Mouse (Mus musculus) C2C12 (cell line): ENCODE measurements around the gene Tbc1d22a. TPM values are rescaled to one million over a fixed set of nuclear protein-coding genes. Genes with fewer than 3 reads are reported as not detected.

ENCODE experiments used
- H3K27me3 ChIP-seq: one replicate; pipeline ENCODE4 v1.6.1; 2011; ENCODE audit not compliant: control insufficient read depth, insufficient read depth, insufficient read length
- H3K36me3 ChIP-seq: one replicate; pipeline ENCODE4 v1.6.1; 2011; ENCODE audit not compliant: control insufficient read depth, insufficient read depth
- H3K4me3 ChIP-seq: one replicate; pipeline ENCODE4 v1.5.1; 2011; ENCODE audit warnings: mild to moderate bottlenecking, control low read depth; ENCODE audit not compliant: poor library complexity, insufficient read depth, severe bottlenecking
- H3K79me2 ChIP-seq: one replicate; pipeline ENCODE4 v1.6.1; 2011; ENCODE audit not compliant: control insufficient read depth, insufficient read depth
- H3K79me3 ChIP-seq: one replicate; pipeline ENCODE4 v1.6.1; 2011; ENCODE audit warnings: low read depth, control low read depth
- H3ac ChIP-seq: one replicate; pipeline ENCODE3; 2011; ENCODE audit warnings: low read depth; ENCODE audit not compliant: control insufficient read depth, insufficient read length
- CEBPB ChIP-seq: IDR thresholded peaks from one replicate; pipeline ENCODE4 v1.6.1; 2011; ENCODE audit warnings: low read depth, mild to moderate bottlenecking, control low read depth, moderate library complexity
- CTCF ChIP-seq: IDR thresholded peaks from one replicate; pipeline ENCODE4 v1.5.1; 2011; ENCODE audit not compliant: control insufficient read depth, insufficient read depth, insufficient read length
- FOSL1 ChIP-seq: IDR thresholded peaks from one replicate; pipeline ENCODE4 v1.8.0; 2011; ENCODE audit warnings: mild to moderate bottlenecking, low read length; ENCODE audit not compliant: poor library complexity, insufficient read depth, severe bottlenecking
- MAX ChIP-seq: IDR thresholded peaks from one replicate; pipeline ENCODE4 v1.6.1; 2011; ENCODE audit warnings: mild to moderate bottlenecking, control low read depth
- MYOD1 ChIP-seq: IDR thresholded peaks from one replicate; pipeline ENCODE4 v1.6.1; 2011; ENCODE audit warnings: low read depth; ENCODE audit not compliant: control insufficient read depth, insufficient read length
- MYOG ChIP-seq: IDR thresholded peaks from one replicate; pipeline ENCODE4 v1.6.1; 2011; ENCODE audit not compliant: control insufficient read depth, insufficient read length; ENCODE audit errors: extremely low read depth
- USF1 ChIP-seq: IDR thresholded peaks from one replicate; pipeline ENCODE4 v1.6.1; 2011; ENCODE audit warnings: low read depth, mild to moderate bottlenecking, control low read depth, moderate library complexity
- polyA plus RNA-seq: library from polyadenylated mRNA; unstranded; fragments of >200 nt; fragmentation: generic; extraction: Trizol; gene quantifications from one replicate; pipeline ENCODE4 v1.2.1, GENCODE M21; 2012; ENCODE audit warnings: missing spikeins

Gene Tbc1d22a
- polyA plus RNA-seq, 1 experiment: 19.7 TPM

GRCm38 (mm10) chr15:86234001-86234400 is 19.7 kb downstream of the Tbc1d22a start:
- Histone ChIP-seq H3K27me3 (no peaks in the 10 kb centered on the region), H3K4me3 (no peak overlapping the region), H3K36me3 (no peaks in the 10 kb centered on the region), H3K79me3 (no peaks in the 10 kb centered on the region), H3K79me2 (no peaks in the 10 kb centered on the region), H3ac (no peak overlapping the region)
- no peak for TF ChIP-seq MYOG
- no peak for TF ChIP-seq MAX
- TF ChIP-seq MYOD1: no peak
- no peak for TF ChIP-seq CTCF
- TF ChIP-seq FOSL1: no peak
- no peak for TF ChIP-seq USF1
- no peak for TF ChIP-seq CEBPB

DNA sequence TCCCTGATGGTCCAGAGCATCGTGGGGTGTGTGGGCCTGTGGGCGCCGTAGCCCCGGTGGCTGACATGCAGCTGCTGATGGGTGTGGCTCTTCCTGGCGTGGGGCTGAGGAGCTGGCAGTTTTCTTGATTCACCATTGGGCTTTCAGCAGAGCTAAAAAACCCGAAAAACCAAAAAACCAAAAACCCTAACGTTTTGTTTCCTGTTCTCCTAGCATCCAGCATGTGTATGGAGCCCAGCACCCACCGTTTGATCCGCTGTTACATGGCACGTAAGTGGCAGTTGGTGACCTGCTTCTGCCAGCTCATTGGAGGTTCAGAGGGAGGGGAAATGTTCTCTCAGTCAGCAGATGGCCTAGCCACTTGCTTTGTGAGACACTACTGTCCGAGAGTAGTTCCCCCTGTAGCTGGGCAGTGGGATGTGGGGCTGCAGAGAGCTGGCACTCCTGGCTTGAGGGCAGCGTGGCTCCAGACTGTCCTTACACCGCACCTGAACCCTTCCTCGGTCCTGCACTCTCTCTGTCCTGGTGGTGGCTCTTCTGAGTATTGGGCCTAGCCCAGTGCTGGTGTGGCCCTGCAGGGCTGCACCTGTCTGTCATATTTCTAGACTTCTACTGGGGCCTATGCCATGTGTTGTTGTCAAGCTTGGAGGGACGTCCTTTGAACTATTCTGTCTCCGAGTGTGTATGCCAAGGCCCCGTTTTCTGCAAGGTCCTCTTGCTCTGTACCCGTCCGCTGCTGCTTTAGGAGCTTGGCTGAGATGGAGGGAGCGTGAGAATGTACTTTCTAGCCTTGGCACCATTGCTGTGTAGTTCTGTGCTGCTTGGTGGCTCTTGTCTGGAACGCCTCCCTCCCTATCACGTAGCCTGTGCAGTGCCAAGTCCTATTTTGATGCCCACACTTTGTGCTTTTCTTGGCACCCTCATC is 20.5 kb downstream of the Tbc1d22a start:
- Histone ChIP-seq H3K27me3 (no peaks in the 10 kb centered on the region), H3K36me3 (no peaks in the 10 kb centered on the region), H3K79me2 (no peaks in the 10 kb centered on the region), H3K79me3 (no peaks in the 10 kb centered on the region), H3K4me3 (no peak overlapping the region), H3ac (no peak overlapping the region)
- TF ChIP-seq MYOD1: no peak
- TF ChIP-seq MAX: no peak
- TF ChIP-seq USF1: no peak
- no peak for TF ChIP-seq FOSL1
- no peak for TF ChIP-seq CTCF

GRCm38 (mm10) chr15:86236252-86236651 is 22.0 kb downstream of the Tbc1d22a start:
- TF ChIP-seq FOSL1: no peak
- TF ChIP-seq CTCF: peak; percentile 61
- no peaks in the 10 kb centered on the region for H3K27me3 ChIP-seq
- no peak overlapping the region for H3ac ChIP-seq
- no peak overlapping the region for H3K4me3 ChIP-seq
- H3K79me3 ChIP-seq: no peaks in the 10 kb centered on the region
- no peaks in the 10 kb centered on the region for H3K36me3 ChIP-seq
- H3K79me2 ChIP-seq: no peaks in the 10 kb centered on the region

- Histone ChIP-seq H3K4me3 (no peak overlapping the region), H3K79me2 (no peaks in the 10 kb centered on the region), H3ac (no peak overlapping the region), H3K79me3 (no peaks in the 10 kb centered on the region), H3K27me3 (no peaks in the 10 kb centered on the region), H3K36me3 (peaks cover 4% of the 10 kb centered on the region)
- no peak for TF ChIP-seq MYOD1
- no peak for TF ChIP-seq CTCF
- TF ChIP-seq USF1: no peak
- TF ChIP-seq CEBPB: no peak
- TF ChIP-seq MYOG: no peak
These were observed 23.8 kb downstream of the Tbc1d22a start for GRCm38 (mm10) chr15:86238076-86238475.

- Histone ChIP-seq H3K4me3 (no peak overlapping the region), H3K79me3 (no peaks in the 10 kb centered on the region), H3K36me3 (peaks cover 4% of the 10 kb centered on the region), H3K79me2 (no peaks in the 10 kb centered on the region), H3K27me3 (no peaks in the 10 kb centered on the region), H3ac (no peak overlapping the region)
- TF ChIP-seq CEBPB: no peak
- no peak for TF ChIP-seq MYOG
- TF ChIP-seq CTCF: no peak
- no peak for TF ChIP-seq MAX
- peak; percentile 96 for TF ChIP-seq MYOD1
- TF ChIP-seq USF1: peak; percentile 30
- TF ChIP-seq FOSL1: peak; percentile 56
These were observed 24.8 kb downstream of the Tbc1d22a start for GRCm38 (mm10) chr15:86239068-86239467.

- Histone ChIP-seq H3K36me3 (peaks cover 4% of the 10 kb centered on the region), H3K79me2 (no peaks in the 10 kb centered on the region), H3K79me3 (no peaks in the 10 kb centered on the region), H3K27me3 (no peaks in the 10 kb centered on the region), H3K4me3 (no peak overlapping the region), H3ac (no peak overlapping the region)
- TF ChIP-seq MYOD1 (no peak), MAX (no peak), FOSL1 (no peak), CEBPB (no peak), CTCF (peak; percentile 90)
These were observed 25.5 kb downstream of the Tbc1d22a start for GRCm38 (mm10) chr15:86239801-86240200.
